Mouse (Mus musculus) layer of hippocampus, adult 9-10 months (tissue): ENCODE measurements around the gene Ptch1.

Experiments used
- DNase-seq: peaks from one replicate; pipeline ENCODE4 v3.0.0; 2022; ENCODE audit warnings: low spot score

Ptch1 gene

GRCm38 (mm10) chr13:63563781-63564625 lies 9.4 kb downstream of the Ptch1 start:
- DNase-seq = no peak

- no peak for DNase-seq
Measured at GRCm38 (mm10) chr13:63562972-63563780, 10.2 kb downstream of the Ptch1 start.

DNA sequence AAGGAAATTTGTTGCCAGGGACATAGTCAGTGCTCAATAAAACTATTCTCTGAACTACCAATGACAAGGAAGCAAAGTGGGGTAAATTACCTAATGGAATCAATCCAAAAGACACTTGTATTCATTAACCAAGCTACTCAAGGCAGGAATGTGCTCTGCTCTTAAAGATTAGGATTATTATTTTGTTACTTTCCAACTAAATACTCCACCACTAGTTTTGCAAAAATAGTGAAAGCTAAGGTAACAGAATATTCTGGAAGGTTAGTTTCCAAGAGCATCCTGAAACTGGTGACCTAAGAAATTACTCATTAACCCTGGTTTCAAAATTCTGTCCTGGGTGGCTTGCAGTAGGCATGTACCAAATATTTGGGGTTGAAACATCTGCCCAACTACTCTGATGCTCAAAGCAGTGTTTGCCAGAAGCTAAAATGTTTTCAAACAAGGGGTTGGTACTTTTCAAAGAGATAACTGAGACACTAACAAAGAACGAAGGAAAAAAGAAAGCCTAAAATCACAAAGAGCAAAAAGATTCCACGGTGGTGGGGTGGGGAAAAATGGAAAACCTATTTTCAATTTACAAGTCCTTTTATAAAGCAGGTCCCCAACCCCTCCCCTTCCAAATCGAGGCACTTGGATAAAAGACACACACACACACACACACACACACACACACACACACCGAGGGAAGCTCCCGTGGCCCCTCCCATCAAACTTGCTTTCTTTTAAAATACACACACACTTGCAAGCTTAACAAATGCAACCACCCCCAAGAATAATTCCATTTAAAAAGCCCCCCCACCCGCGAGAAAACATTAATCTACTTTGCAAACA lies 11.0 kb downstream of the Ptch1 start:
- DNase-seq = no peak

DNA sequence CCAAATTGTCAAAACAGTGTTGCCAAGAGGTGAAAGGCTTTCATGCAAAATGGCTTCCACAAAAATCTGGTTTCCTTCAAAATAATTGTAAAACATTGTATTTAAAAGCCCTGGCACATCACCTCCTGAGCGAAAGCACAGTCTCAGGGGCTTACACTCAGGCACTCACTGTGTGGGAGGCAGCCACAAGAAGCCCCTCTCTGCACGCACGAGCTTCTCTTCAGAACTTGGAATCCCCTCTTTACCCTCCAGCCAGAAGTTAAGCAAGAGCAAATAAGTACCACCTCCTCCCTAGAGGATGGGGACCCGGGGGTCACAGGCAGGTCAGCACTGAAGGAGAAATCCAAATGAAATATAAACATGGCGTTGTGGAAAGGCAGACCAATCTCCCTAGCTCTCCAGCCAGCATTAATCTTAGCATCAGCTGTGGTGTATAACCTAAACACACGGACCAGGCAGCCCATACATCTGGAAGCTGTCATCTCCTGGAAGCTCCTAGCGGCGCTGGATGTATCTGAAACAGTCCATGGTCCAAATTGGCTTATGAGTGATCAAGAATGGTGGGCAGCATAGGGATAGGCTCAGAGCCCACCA lies 15.0 kb downstream of the Ptch1 start:
- no peak for DNase-seq

DNA sequence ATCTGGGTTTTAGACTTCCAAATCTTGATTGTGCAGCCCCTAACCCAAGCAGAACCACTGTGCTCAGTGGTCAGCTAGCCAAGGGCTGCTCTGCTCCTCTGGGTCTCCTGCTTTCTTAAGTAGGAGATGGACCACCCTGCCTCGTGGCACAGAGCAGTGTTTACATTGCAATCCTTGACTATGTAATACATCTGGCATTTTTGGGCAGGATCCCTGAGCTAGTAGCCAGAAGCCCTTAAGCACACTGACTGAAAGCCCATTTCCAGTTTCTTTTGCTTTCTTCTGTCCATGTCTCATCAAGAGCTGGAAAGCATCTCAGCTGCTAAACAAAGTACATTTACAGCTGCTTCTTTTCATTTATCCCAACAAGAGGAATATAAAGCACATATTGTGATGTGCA lies 17.0 kb downstream of the Ptch1 start:
- no peak for DNase-seq

- no peak for DNase-seq
Measured at GRCm38 (mm10) chr13:63555885-63556284, 17.5 kb downstream of the Ptch1 start.

GRCm38 (mm10) chr13:63554569-63554968 lies 18.8 kb downstream of the Ptch1 start:
- no peak for DNase-seq

DNA sequence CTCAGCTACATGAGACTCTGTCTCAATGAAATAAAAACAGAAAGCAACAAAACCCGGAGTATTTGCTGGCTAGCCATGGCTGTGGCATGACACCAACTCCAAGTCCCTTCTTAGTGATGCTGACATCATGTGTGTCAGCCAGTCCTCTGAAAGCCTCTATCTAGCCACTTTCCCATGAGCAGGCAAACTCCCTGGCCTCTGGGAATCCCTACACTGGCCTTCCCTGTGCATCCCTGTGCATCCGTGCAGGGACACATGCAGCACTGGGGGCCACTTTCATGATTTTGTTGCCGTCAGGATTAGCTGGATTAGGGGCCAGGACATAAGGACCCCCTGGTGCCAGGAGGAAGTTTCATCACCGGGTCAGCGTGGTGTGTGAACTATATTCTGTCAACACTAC lies 20.0 kb downstream of the Ptch1 start:
- DNase-seq = no peak

DNA sequence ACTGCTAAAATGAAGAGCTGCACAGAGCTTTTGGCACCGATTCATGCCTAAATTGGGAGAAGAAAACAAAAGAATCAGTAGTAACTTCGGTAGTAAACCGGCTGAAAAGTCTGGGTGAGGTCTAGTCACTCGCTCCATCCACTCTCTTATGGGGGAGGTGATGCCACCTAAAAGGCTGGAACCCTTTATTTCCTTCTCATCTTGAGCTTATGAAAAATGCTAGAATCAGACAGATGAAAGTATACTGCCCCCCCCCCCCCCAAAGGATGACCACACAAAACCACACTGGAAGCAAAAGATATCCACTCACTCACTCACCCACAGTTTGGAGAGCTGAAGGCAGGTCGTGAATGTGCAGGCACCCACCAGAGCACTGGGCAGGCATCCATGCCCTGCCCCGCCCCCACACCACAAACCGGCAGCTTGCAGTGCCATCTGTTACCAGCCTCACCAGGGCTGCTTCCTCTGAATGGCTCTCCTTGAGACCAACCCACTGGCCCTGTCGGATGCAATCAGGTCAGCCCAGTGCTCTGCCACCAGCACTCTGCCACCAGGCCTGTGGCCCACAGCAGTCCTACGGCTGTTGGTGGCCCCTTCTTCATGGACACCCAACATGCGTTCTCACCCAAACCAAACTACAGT lies 21.0 kb downstream of the Ptch1 start:
- DNase-seq = no peak

- no peak for DNase-seq
Measured at GRCm38 (mm10) chr13:63551552-63552290, 21.7 kb downstream of the Ptch1 start.

- DNase-seq = no peak
Measured at GRCm38 (mm10) chr13:63550367-63550766, 23.0 kb downstream of the Ptch1 start.

DNA sequence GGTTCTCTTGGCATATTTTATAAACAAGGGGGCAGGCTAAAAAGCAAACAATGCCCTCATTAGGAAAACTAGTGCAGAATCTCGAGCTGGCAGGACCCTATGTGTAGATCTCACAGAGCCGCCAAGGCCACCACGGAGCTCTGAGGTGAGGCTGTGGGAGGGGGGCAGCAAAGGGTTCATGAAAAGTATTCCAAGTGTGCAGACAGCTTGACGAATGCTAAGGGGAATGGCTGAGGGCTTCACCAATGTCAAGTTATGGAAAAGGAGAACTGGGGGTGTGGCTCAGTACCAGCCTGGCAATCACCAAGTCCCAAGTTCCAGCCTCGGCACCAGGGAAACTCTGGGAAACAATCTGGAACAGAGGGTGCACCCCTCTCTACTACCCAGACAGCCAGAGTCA lies 24.2 kb downstream of the Ptch1 start:
- no peak for DNase-seq

GRCm38 (mm10) chr13:63548571-63548970 lies 24.8 kb downstream of the Ptch1 start:
- no peak for DNase-seq

GRCm38 (mm10) chr13:63545291-63545690 lies 28.1 kb downstream of the Ptch1 start:
- DNase-seq = no peak

DNA sequence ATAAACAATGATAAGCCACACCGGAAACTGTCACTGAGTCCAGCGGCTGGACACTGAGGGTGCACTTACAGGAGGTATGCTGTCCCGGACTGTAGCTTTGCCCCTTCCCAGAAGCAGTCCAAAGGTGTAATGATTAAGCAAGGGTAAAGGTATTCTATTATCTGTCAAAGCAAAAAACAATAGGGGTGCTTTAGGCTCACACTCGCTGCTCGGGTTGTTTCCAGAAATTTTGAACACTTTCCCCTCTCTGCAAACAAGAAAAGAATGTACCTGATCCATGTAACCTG lies 28.5 kb downstream of the Ptch1 start:
- DNase-seq = no peak

GRCm38 (mm10) chr13:63544119-63544966 lies 29.1 kb downstream of the Ptch1 start:
- DNase-seq = no peak

GRCm38 (mm10) chr13:63543459-63543858 lies 29.9 kb downstream of the Ptch1 start:
- DNase-seq = no peak

GRCm38 (mm10) chr13:63542796-63543384 lies 30.5 kb downstream of the Ptch1 start:
- DNase-seq = no peak

- no peak for DNase-seq
Measured at GRCm38 (mm10) chr13:63541510-63541909, 31.9 kb downstream of the Ptch1 start.

- DNase-seq = no peak
Measured at GRCm38 (mm10) chr13:63540584-63540983, 32.8 kb downstream of the Ptch1 start.
